Mouse (Mus musculus): ENCODE results near the gene Krt1.

GRCm38 (mm10) chr15:101821786-101822185 is 28.8 kb downstream of the Krt1 start:
- TF ChIP-seq CTCF (IDR thresholded peaks at IDR 0.05; ENCODE audit: low read depth), result no peak
- no peak for TF ChIP-seq EP300 (IDR thresholded peaks at IDR 0.05; ENCODE audit: low read depth)

Measured in liver, postnatal 0 days (tissue).